Mouse (Mus musculus) adrenal gland, adult 10 weeks (tissue): Measurements from ENCODE around the gene R3hdml. TPM values are rescaled to one million over a fixed set of nuclear protein-coding genes. Genes with fewer than 3 reads are reported as not detected.

Source experiments
- polyA plus RNA-seq: library from polyadenylated mRNA; stranded (reverse); fragments of 350-450 nt; fragmentation: Illumina TruSeq; extraction: RNeasy Lipid Tissue Mini Kit (QIAGEN cat#74804); gene quantifications from one replicate; pipeline ENCODE4 v1.2.3, GENCODE M21; 2014; ENCODE audit warnings: low read depth, low replicate concordance

R3hdml gene
- polyA plus RNA-seq, result not detected

DNA sequence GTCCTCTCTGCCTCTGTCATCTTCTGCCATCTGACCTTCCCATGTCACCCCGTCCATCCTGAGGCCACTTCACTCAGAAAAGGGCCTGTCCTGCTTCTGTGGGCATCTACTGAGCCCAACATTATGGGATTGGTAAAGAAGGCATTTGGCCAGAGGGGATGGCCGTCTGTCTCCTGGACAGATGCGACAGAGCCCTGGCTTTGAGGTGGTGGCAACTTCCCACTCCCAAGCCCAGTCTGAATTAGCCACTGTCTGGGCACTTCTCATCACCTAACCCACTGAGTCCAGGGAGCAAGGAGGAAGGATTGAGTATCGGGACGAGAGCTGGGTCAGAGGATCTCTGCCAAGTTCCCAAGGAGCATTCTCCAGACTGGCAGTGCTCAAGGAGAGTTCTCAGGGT, at the start of gene R3hdml:
Gene R3hdml, plus strand, starts transcription at position 301 of the 400 bp plus-strand sequence.

DNA sequence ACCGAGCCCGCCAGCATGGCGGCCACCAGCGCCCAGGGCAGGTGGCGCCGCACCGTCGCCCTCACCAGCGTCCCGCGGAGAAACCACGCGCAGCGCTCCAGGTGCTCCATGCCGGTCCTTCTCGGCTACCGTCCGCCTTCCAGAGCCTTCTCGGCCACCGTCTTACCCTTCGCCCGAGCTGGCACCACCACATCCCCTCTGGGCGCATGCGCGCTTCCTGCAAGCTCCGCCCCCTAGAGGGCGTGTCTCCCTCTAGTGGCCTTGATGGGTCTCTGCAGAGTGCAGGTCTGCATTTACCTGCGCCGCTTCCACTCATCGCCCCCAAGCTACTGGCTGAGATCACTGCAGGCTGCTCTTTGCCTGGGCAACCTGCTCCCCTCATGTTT, 19.7 kb upstream of the R3hdml start, which contains the start of gene Fitm2:
Gene Fitm2, minus strand, starts transcription at position 164 of the 386 bp plus-strand sequence.

GRCm38 (mm10) chr2:163506300-163507004, 14.3 kb downstream of the R3hdml start, which contains the start of gene Hnf4a:
Hnf4a (plus strand) TSS chr2:163506808.

Other genes starting within 250 kb of the R3hdml start
- not detected for gene Jph2, start 94.3 kb upstream of the R3hdml start, polyA plus RNA-seq
- 51.5 TPM for gene Oser1, start 67.6 kb upstream of the R3hdml start, polyA plus RNA-seq
- gene Gdap1l1, start 53.8 kb upstream of the R3hdml start, polyA plus RNA-seq, result not detected
- 75.2 TPM for gene Fitm2, start 19.7 kb upstream of the R3hdml start, polyA plus RNA-seq
- gene Hnf4a, start 14.5 kb downstream of the R3hdml start, polyA plus RNA-seq, result not detected
- gene Ttpal, start 110.0 kb downstream of the R3hdml start, polyA plus RNA-seq, result 35.2 TPM
- gene Serinc3, start 152.8 kb downstream of the R3hdml start, polyA plus RNA-seq, result 1,406 TPM
- gene Pkig, start 166.1 kb downstream of the R3hdml start, polyA plus RNA-seq, result 27.9 TPM